Mouse (Mus musculus): ENCODE results near the gene Asphd2.

GRCm38 (mm10) chr5:112366879-112367278 is 27.8 kb downstream of the Asphd2 start:
- no peak for TF ChIP-seq CTCF (IDR thresholded peaks at IDR 0.05)
- no peak for TF ChIP-seq EP300 (IDR thresholded peaks at IDR 0.05)

Measured in lung, postnatal 0 days (tissue).